In the genomic region with DNA sequence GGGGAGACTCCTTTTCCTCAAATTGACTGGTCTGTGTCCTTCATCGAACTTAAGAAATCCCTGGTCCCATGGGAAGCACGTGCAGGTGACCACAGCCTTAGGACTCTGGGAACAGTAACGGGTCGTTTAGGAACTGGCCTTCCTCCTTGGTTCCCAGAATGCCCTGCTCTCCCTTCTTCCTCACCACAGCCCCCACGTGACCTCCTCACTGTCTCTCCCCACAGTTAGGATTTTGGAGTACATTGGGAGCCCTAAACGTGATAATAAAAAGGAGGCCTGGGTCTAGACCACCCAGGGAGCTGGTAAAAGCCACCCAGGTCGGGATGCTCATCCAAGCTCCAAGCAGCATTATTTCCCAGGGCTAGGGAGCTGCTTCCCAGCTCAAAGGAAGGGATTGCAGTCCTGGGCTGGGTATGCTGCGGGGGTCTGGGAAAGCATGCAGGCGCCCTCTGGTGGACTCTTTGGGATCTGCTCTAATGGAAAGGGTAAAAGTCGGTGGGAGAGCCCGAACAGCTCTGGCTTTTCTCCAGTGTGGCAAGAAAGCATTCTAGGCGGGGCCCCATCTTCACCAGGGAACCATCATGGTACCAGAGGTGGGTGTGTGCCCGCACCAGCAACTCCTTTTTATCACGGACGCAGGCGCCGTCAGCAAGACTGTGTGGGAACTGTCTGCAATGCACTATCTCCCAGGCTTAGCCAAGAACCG, we compare ENCODE assay signal across 7 mouse cellular contexts. TPM values are rescaled to one million over a fixed set of nuclear protein-coding genes. Genes with fewer than 3 reads are reported as not detected.
DNase-seq lines count a peak whose midpoint lies in the region; ATAC-seq and TF ChIP-seq lines count a peak whose summit lies in the region.

No protein-coding gene starts in this region.

- H3K9me3 ChIP-seq in hindbrain, embryonic 15.5 days = no peaks in the 10 kb centered on the region

- TF ChIP-seq POLR2A in small intestine, adult 2 months (IDR thresholded peaks at IDR 0.05; ENCODE audit: low read depth, low read length) = no peak

- no peak overlapping the region for H3K9ac ChIP-seq in hindbrain, embryonic 15.5 days

- H3K36me3 ChIP-seq in hindbrain, embryonic 15.5 days = no peaks in the 10 kb centered on the region
- H3K36me3 ChIP-seq in small intestine, adult 2 months (ENCODE audit: control insufficient read depth, insufficient read depth, low read length) = no peaks in the 10 kb centered on the region

- peak overlapping the region; percentile 67 for H3K4me3 ChIP-seq in gastrocnemius, adult 2 months
- no peak overlapping the region for H3K4me3 ChIP-seq in hindbrain, embryonic 15.5 days
- H3K4me3 ChIP-seq in small intestine, adult 2 months (ENCODE audit: low read depth, low read length) = no peak overlapping the region

- H3K4me1 ChIP-seq in hindbrain, embryonic 15.5 days (replicated peaks) = 0 out of 2 replicates have a peak, but pooled peaks cover 3% of the 10 kb centered on the region
- no peaks in the 10 kb centered on the region for H3K4me1 ChIP-seq in small intestine, adult 2 months (ENCODE audit: control insufficient read depth, insufficient read depth, insufficient read length, low read length)

- no peaks in the 10 kb centered on the region for H3K27me3 ChIP-seq in hindbrain, embryonic 15.5 days
- H3K27me3 ChIP-seq in small intestine, adult 2 months (ENCODE audit: control insufficient read depth, insufficient read depth, low read length) = no peaks in the 10 kb centered on the region

- WGBS in hindbrain, embryonic 15.5 days = 19% methylated on average over 18 of the region's 18 CpGs
- 18% methylated on average over 18 of the region's 18 CpGs for WGBS in small intestine, adult 2 months

- peak overlapping the region; percentile 70 for H3K27ac ChIP-seq in gastrocnemius, adult 2 months
- no peak overlapping the region for H3K27ac ChIP-seq in hindbrain, embryonic 15.5 days (replicated peaks)
- no peak overlapping the region for H3K27ac ChIP-seq in small intestine, adult 2 months (ENCODE audit: insufficient read depth, low read depth, low read length)

- peak overlapping the region; percentile 30; the same call in 1 of the 2 replicates for H3K4me2 ChIP-seq in hindbrain, embryonic 15.5 days

- intact Hi-C loops in gastrocnemius, adult 2 months (cut with DNase I) = loop anchor here (1.0 kb wide), 1 partner anchor 43 kb away; no protein-coding TSS in a partner anchor
- intact Hi-C loops in left cerebral cortex, postnatal 14 days (cut with DNase I) = loop anchor here (5.0 kb wide), 1 partner anchor 45 kb away; no protein-coding TSS in a partner anchor

- ATAC-seq in hindbrain, embryonic 15.5 days (ENCODE audit: low FRiP score, low read depth) = peak; percentile 81
- peak; percentile 71 for ATAC-seq in megakaryocyte progenitor cell, adult 5-6 weeks (replicated peaks; ENCODE audit: poor library complexity)

- peak; percentile 45 for DNase-seq in T-cell, adult 2 months (ENCODE audit: low spot score)
- DNase-seq in cerebellum, postnatal 36 days = peak; percentile 60 to 66
- DNase-seq in gastrocnemius, adult 2 months = peak; percentile 85
- DNase-seq in left cerebral cortex, postnatal 14 days (ENCODE audit: low spot score in 2 of 2) = peak; percentile 87

- peak; percentile 87 for TF ChIP-seq CTCF in gastrocnemius, adult 2 months (IDR thresholded peaks at IDR 0.05)
- TF ChIP-seq CTCF in small intestine, adult 2 months (IDR thresholded peaks at IDR 0.05; ENCODE audit: extremely low read depth, insufficient read length, insufficient replicate concordance, low read depth, low read length) = peak; percentile 87

RNA-seq across cellular contexts. Expression of gene Asb2, which starts 12.0 kb away (rescaled TPM):
- 100 to 1,000 TPM; 548 to 725 TPM for total RNA-seq in gastrocnemius, adult 2 months (2021)
- polyA plus RNA-seq in hindbrain, embryonic 15.5 days (2015; fragmentation: Nextera tagmentation; extraction: Ambion mirVana) = 1.0 and 1.2 TPM in 2 replicates
- total RNA-seq in left cerebral cortex, postnatal 14 days (2021) = 1 to 10 TPM; 2.5 to 3.6 TPM
- 0.10 TPM in 1 of 2 replicates, not detected in the other for total RNA-seq in megakaryocyte progenitor cell, adult 5-6 weeks (2015)
- total RNA-seq in megakaryocyte progenitor cell, adult 5-6 weeks (2017) = not detected in 2 replicates
- 75.6 and 106 TPM in 2 replicates for polyA plus RNA-seq in small intestine, adult 2 months (2012; rRNA removed)

RNA-seq across cellular contexts. Expression of gene Otub2, which starts 20.7 kb away (rescaled TPM):
- 1 to 10 TPM; 5.7 to 7.3 TPM for total RNA-seq in gastrocnemius, adult 2 months (2021)
- polyA plus RNA-seq in hindbrain, embryonic 15.5 days (2015; fragmentation: Nextera tagmentation; extraction: Ambion mirVana) = 22.5 and 24.0 TPM in 2 replicates
- total RNA-seq in left cerebral cortex, postnatal 14 days (2021) = 10 to 100 TPM; 26.3 to 33.2 TPM
- 0.54 and 3.0 TPM in 2 replicates for total RNA-seq in megakaryocyte progenitor cell, adult 5-6 weeks (2015)
- total RNA-seq in megakaryocyte progenitor cell, adult 5-6 weeks (2017) = 0.54 and 1.3 TPM in 2 replicates
- 0.75 and 0.85 TPM in 2 replicates for polyA plus RNA-seq in small intestine, adult 2 months (2012; rRNA removed)

RNA-seq across cellular contexts. Expression of gene 9330161L09Rik, which starts 39.8 kb away (rescaled TPM):
- 1 to 10 TPM in 1 of 2 experiments, under 1 TPM in 1; 0.82 to 1.9 TPM for total RNA-seq in gastrocnemius, adult 2 months (2021)
- polyA plus RNA-seq in hindbrain, embryonic 15.5 days (2015; fragmentation: Nextera tagmentation; extraction: Ambion mirVana) = 0.97 and 1.3 TPM in 2 replicates
- 1 to 10 TPM; 2.0 to 2.3 TPM for total RNA-seq in left cerebral cortex, postnatal 14 days (2021)
- total RNA-seq in megakaryocyte progenitor cell, adult 5-6 weeks (2015) = 1.5 and 3.0 TPM in 2 replicates
- 0.25 and 0.47 TPM in 2 replicates for total RNA-seq in megakaryocyte progenitor cell, adult 5-6 weeks (2017)
- polyA plus RNA-seq in small intestine, adult 2 months (2012; rRNA removed) = 0.39 and 0.42 TPM in 2 replicates

RNA-seq across cellular contexts. Expression of gene Fam181a, which starts 57.0 kb away (rescaled TPM):
- total RNA-seq in gastrocnemius, adult 2 months (2021) = not detected
- polyA plus RNA-seq in hindbrain, embryonic 15.5 days (2015; fragmentation: Nextera tagmentation; extraction: Ambion mirVana) = 7.2 and 11.3 TPM in 2 replicates
- 1 to 10 TPM; 2.6 to 4.5 TPM for total RNA-seq in left cerebral cortex, postnatal 14 days (2021)
- not detected in 2 replicates for total RNA-seq in megakaryocyte progenitor cell, adult 5-6 weeks (2015)
- total RNA-seq in megakaryocyte progenitor cell, adult 5-6 weeks (2017) = not detected in 2 replicates
- not detected in 2 replicates for polyA plus RNA-seq in small intestine, adult 2 months (2012; rRNA removed)

RNA-seq across cellular contexts. Expression of gene Ddx24, which starts 57.9 kb away (rescaled TPM):
- total RNA-seq in gastrocnemius, adult 2 months (2021) = 10 to 100 TPM; 75.2 to 83.5 TPM
- 158 and 171 TPM in 2 replicates for polyA plus RNA-seq in hindbrain, embryonic 15.5 days (2015; fragmentation: Nextera tagmentation; extraction: Ambion mirVana)
- total RNA-seq in left cerebral cortex, postnatal 14 days (2021) = 100 to 1,000 TPM; 174 to 189 TPM
- total RNA-seq in megakaryocyte progenitor cell, adult 5-6 weeks (2015) = 77.9 and 79.7 TPM in 2 replicates
- 82.6 and 119 TPM in 2 replicates for total RNA-seq in megakaryocyte progenitor cell, adult 5-6 weeks (2017)
- 12.5 and 21.8 TPM in 2 replicates for polyA plus RNA-seq in small intestine, adult 2 months (2012; rRNA removed)

Comparison
In these comparisons a context has a peak if more than half of its experiments do, and no peak if none do; other contexts are left out.
1. RNA of gene Asb2, which starts 12.0 kb away (total RNA-seq): 548 to 725 TPM in gastrocnemius, adult 2 months; 2.5 to 3.6 TPM in left cerebral cortex, postnatal 14 days and 0.10 TPM in megakaryocyte progenitor cell, adult 5-6 weeks; every median in the first group is over 100 times any median in the second.
2. Peak in every context shown above with its lines, with median percentiles within 50 percentile points of each other: DNase-seq.